Mouse (Mus musculus) ES-Bruce4 (cell line): Measurements from ENCODE around the gene Fam168a. TPM values are rescaled to one million over a fixed set of nuclear protein-coding genes. Genes with fewer than 3 reads are reported as not detected.

ENCODE experiments used
- H3K27ac ChIP-seq: 2 replicates; pipeline ENCODE4 v1.5.1; 2012; ENCODE audit warnings: low read length, inconsistent platforms; ENCODE audit not compliant: insufficient read depth
- H3K27me3 ChIP-seq: 2 replicates; pipeline ENCODE4 v1.6.1; 2012; ENCODE audit warnings: mild to moderate bottlenecking, low read length, inconsistent platforms; ENCODE audit not compliant: control insufficient read depth, poor library complexity, insufficient read depth, severe bottlenecking
- H3K36me3 ChIP-seq: 2 replicates; pipeline ENCODE4 v1.6.1; 2012; ENCODE audit warnings: inconsistent platforms, mild to moderate bottlenecking, low read length, moderate library complexity; ENCODE audit not compliant: control insufficient read depth, poor library complexity, insufficient read depth, severe bottlenecking
- H3K4me1 ChIP-seq: one replicate; pipeline ENCODE4 v1.8.1; 2011; ENCODE audit warnings: low read length; ENCODE audit not compliant: control insufficient read depth, insufficient read depth
- H3K4me3 ChIP-seq: 2 replicates; pipeline ENCODE4 v1.5.1; 2011; ENCODE audit warnings: low read depth, mild to moderate bottlenecking, low read length
- H3K9ac ChIP-seq: 2 replicates; pipeline ENCODE4 v1.6.1; 2012; ENCODE audit warnings: low read depth, mild to moderate bottlenecking, inconsistent platforms; ENCODE audit not compliant: poor library complexity, severe bottlenecking
- H3K9me3 ChIP-seq: replicated peaks from 2 replicates; pipeline ENCODE4 v1.6.1; 2012; ENCODE audit warnings: mild to moderate bottlenecking, low read length, inconsistent platforms; ENCODE audit not compliant: control insufficient read depth, poor library complexity, insufficient read depth, severe bottlenecking
- CTCF ChIP-seq: IDR thresholded peaks from one replicate; pipeline ENCODE4 v1.8.1; 2011; ENCODE audit warnings: low read depth, low read length
- EP300 ChIP-seq: IDR thresholded peaks from 2 replicates; pipeline ENCODE4 v1.6.1; 2011; ENCODE audit warnings: low read depth, low read length; ENCODE audit not compliant: insufficient read depth
- POLR2A ChIP-seq: IDR thresholded peaks from one replicate; pipeline ENCODE4 v1.8.1; 2011; ENCODE audit warnings: low read length; ENCODE audit not compliant: insufficient read depth
- polyA plus RNA-seq: library from polyadenylated mRNA; stranded (reverse); fragments of >200 nt; gene quantifications from 2 replicates; pipeline ENCODE4 v1.2.4, GENCODE M21; 2011; ENCODE audit warnings: low read depth; ENCODE audit not compliant: missing spikeins, insufficient read depth, insufficient read length

Gene Fam168a
- polyA plus RNA-seq, 1 experiment: 27.4 TPM

GRCm38 (mm10) chr7:100723453-100724294, 17.2 kb downstream of the Fam168a start:
- Histone ChIP-seq H3K27ac (peak overlapping the region; percentile 68), H3K9ac (no peak overlapping the region), H3K36me3 (no peaks in the 10 kb centered on the region), H3K4me3 (no peak overlapping the region), H3K9me3 (no peaks in the 10 kb centered on the region), H3K4me1 (peaks cover 3% of the 10 kb centered on the region), H3K27me3 (no peaks in the 10 kb centered on the region)
- TF ChIP-seq POLR2A (no peak), CTCF (no peak), EP300 (no peak)

GRCm38 (mm10) chr7:100727538-100728085, 21.2 kb downstream of the Fam168a start:
- H3K36me3 ChIP-seq: no peaks in the 10 kb centered on the region
- TF ChIP-seq CTCF: no peak
- TF ChIP-seq POLR2A: no peak
- H3K27me3 ChIP-seq: no peaks in the 10 kb centered on the region
- H3K9me3 ChIP-seq: no peaks in the 10 kb centered on the region
- H3K9ac ChIP-seq: no peak overlapping the region
- no peak overlapping the region for H3K4me3 ChIP-seq
- no peak overlapping the region for H3K27ac ChIP-seq
- peaks cover 3% of the 10 kb centered on the region for H3K4me1 ChIP-seq

GRCm38 (mm10) chr7:100729778-100730177, 23.3 kb downstream of the Fam168a start:
- Histone ChIP-seq H3K9me3 (no peaks in the 10 kb centered on the region), H3K27ac (no peak overlapping the region), H3K27me3 (no peaks in the 10 kb centered on the region), H3K4me1 (no peaks in the 10 kb centered on the region), H3K36me3 (no peaks in the 10 kb centered on the region), H3K9ac (no peak overlapping the region), H3K4me3 (no peak overlapping the region)
- TF ChIP-seq POLR2A (no peak), CTCF (no peak), EP300 (no peak)

- Histone ChIP-seq H3K4me1 (no peaks in the 10 kb centered on the region), H3K9me3 (no peaks in the 10 kb centered on the region), H3K9ac (no peak overlapping the region), H3K36me3 (no peaks in the 10 kb centered on the region), H3K4me3 (no peak overlapping the region), H3K27ac (no peak overlapping the region), H3K27me3 (no peaks in the 10 kb centered on the region)
- no peak for TF ChIP-seq POLR2A
- TF ChIP-seq EP300: no peak
- no peak for TF ChIP-seq CTCF
Measured at GRCm38 (mm10) chr7:100732341-100733050, 26.1 kb downstream of the Fam168a start.

GRCm38 (mm10) chr7:100733051-100733813, 26.8 kb downstream of the Fam168a start:
- H3K9ac ChIP-seq: no peak overlapping the region
- H3K4me3 ChIP-seq: no peak overlapping the region
- no peaks in the 10 kb centered on the region for H3K4me1 ChIP-seq
- no peaks in the 10 kb centered on the region for H3K9me3 ChIP-seq
- H3K27me3 ChIP-seq: no peaks in the 10 kb centered on the region
- no peak overlapping the region for H3K27ac ChIP-seq
- TF ChIP-seq CTCF (no peak), EP300 (no peak), POLR2A (no peak)
- no peaks in the 10 kb centered on the region for H3K36me3 ChIP-seq
